Mouse (Mus musculus): ENCODE measurements around the gene Lenep.
A peak's percentile ranks its signal among the peaks of the same experiment; 100 is the strongest.

DNA sequence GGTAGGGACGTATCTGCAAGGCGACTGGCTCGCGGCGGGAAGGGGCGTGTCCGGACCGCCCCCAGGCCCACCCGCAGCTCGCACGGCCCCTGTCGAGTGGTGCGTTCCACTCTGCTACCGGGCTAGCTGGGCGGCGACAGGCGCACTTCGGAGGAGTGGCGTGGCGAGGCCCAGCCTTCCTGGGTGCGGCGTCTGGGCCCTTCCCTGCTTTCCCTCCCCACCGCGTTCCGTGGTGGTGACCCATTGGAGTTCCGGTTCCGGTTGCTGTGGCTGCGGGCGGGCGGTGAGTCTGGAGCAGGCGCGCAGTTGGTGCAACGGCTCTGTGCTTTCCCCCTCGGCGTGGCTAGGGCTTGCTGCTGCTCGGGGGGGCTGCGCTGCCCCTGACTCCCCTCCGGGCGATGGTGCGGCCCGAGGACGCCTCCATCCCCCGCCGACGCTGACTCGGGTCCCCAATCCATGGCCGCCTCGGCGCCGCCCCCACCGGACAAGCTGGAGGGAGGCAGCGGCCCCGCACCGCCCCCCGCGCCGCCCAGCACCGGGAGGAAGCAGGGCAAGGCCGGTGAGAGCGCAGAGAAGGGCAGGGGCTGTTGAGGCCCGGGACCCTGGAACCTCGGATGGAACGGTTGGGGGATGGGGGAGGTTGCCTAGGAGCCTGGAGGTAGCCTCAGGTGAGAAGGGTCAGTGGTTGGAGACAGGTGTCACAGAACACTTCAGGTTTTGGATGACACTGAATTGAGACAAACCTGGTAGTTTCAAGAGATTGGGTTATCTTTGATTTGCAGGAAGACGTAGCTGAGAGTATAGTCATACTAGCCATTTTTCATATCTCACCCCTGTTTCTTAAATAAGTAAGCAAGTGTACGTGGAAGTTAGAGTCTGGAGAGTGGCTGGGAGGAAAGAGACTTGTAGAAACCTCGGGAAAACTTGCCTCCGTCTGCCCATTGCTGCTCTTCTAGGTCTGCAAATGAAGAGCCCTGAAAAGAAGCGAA is 27.9 kb upstream of the Lenep start, which contains the start of gene Pygo2:
- TF ChIP-seq CTCF (IDR thresholded peaks at IDR 0.05; ENCODE audit: borderline replicate concordance, control insufficient read depth, extremely low read depth, insufficient read depth, low read length, poor library complexity), result peak; percentile 42; the same call in 1 of the 2 replicates
- TF ChIP-seq POLR2A (IDR thresholded peaks at IDR 0.05; ENCODE audit: control insufficient read depth, extremely low read depth, insufficient read depth, low read length, poor library complexity), result peak; percentile 44; the same call in 1 of the 2 replicates

All from thymus, adult 2 months (tissue).